Mouse (Mus musculus): ENCODE results near the gene Tgtp2. TPM values are rescaled to one million over a fixed set of nuclear protein-coding genes. Genes with fewer than 3 reads are reported as not detected.
"Not testable (repeated sequence)": the region's sequence is repeated elsewhere in the genome, so short reads cannot be mapped to it uniquely, and the experiment has no call there.

Gene Tgtp2
- total RNA-seq, 2 experiments from 2014 or later: 0.14 to 0.46 TPM

GRCm38 (mm10) chr11:49087830-49088616 is 24.0 kb upstream of the Tgtp2 start:
- intact Hi-C loops (cut with DNase I): no loop called here
- DNase-seq: peak in 1 of 2 experiments; percentile 21

- DNase-seq: no peak
- intact Hi-C loops (cut with DNase I): no loop called here
These were observed 22.9 kb upstream of the Tgtp2 start for GRCm38 (mm10) chr11:49086858-49087361.

- intact Hi-C loops (cut with DNase I): no loop called here
- no peak for DNase-seq
These were observed 20.9 kb upstream of the Tgtp2 start for GRCm38 (mm10) chr11:49084875-49085274.

DNA sequence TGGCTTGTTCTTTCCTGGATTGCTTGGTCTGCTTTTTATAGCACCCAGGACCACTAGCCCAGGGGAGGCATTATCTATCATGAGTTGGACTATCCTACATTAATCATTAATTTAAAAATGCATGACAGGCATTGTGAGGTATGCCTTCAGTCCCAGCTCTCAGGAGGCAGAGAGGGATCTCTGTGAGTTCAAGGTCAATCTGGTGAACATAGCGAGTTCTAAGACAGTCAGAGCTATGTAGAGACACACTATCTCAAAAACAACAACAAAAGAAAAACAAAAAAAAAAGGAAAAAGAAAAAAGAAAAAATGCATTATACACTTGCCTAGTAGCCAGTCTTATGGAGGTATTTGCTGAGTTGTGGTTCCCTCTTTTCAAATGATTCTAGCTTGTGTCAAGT is 20.4 kb upstream of the Tgtp2 start:
- intact Hi-C loops (cut with DNase I): no loop called here
- no peak for DNase-seq

GRCm38 (mm10) chr11:49083808-49084207 is 19.8 kb upstream of the Tgtp2 start:
- intact Hi-C loops (cut with DNase I): no loop called here
- DNase-seq: no peak

GRCm38 (mm10) chr11:49083146-49083545 is 19.1 kb upstream of the Tgtp2 start:
- DNase-seq: no peak

GRCm38 (mm10) chr11:49081886-49082285 is 17.9 kb upstream of the Tgtp2 start:
- no peak for DNase-seq
- intact Hi-C loops (cut with DNase I): no loop called here

More at GRCm38 (mm10) chr11:49083146-49083545, 19.1 kb upstream of the Tgtp2 start:
- intact Hi-C loops (cut with DNase I): no loop called here

DNA sequence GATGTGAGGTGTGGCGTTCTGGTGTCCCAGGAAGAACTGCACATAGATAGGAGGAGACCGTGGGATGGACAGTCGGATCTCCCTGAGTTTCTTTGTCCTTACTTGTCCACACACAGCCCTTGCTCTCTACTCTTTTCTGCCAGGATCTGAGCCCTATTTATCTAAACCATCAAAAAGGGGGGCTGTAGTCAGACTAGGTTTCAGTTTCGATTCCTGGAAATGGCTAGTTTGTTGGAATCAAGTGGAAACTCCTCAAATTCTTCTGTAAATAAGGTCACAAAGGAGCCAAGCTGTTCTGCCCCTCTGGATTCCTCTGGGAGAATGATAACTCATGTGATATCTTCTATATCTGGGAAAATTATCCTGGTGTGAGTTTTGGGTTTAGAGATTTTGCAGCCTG is 17.4 kb upstream of the Tgtp2 start:
- no peak for DNase-seq
- intact Hi-C loops (cut with DNase I): no loop called here

- intact Hi-C loops (cut with DNase I): no loop called here
- DNase-seq: no peak
These were observed 16.6 kb upstream of the Tgtp2 start for GRCm38 (mm10) chr11:49080636-49081035.

DNA sequence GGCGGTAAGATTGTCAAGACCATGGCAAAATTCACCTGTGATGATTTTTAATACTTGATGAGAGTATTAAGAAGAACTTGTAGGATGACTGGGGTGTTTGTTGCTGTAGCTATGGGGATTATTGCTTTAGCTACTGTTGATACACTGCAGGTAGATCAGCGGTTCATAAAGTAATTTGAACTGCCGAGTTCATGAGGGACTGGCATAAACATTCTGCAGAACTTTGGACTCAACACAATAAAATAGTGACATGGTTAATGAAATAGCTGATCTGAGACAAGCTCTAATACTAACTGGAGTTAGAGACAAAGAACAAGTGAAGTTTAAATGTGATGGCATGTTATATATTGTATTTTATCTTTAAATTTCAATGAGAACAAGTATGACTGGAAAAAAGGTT is 14.7 kb upstream of the Tgtp2 start:
- intact Hi-C loops (cut with DNase I): loop anchor here (1.0 kb wide), 1 partner anchor 156 kb away; no protein-coding TSS in a partner anchor

DNA sequence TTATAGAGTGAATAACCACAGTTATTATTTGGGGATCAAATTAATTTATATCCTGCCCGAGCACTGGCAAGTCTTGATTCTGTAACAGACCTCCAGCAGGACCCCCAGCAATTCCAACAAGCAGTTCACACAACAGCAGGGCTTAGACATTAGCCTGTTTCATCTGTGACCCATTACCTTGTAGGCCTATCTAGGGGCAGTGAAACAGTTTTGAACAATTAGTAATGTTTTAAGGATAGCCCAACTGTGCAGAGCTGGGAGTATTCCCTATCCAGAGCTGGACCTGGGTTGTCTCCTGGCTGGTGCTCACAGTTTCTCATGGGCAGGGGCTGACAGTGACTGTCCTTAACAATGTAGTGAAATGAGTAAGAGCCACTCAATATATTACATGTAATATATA is 13.0 kb upstream of the Tgtp2 start:
- intact Hi-C loops (cut with DNase I): no loop called here
- no peak for DNase-seq

More for the DNA sequence above, 14.7 kb upstream of the Tgtp2 start:
- DNase-seq: no peak

- DNase-seq: peak; percentile 18 to 23
- intact Hi-C loops (cut with DNase I): not testable (repeated sequence)
These were observed 12.2 kb upstream of the Tgtp2 start, which contains the start of gene Ifi47 for GRCm38 (mm10) chr11:49076001-49076757. Gene Ifi47 (plus strand): TSS chr11:49076587.

DNA sequence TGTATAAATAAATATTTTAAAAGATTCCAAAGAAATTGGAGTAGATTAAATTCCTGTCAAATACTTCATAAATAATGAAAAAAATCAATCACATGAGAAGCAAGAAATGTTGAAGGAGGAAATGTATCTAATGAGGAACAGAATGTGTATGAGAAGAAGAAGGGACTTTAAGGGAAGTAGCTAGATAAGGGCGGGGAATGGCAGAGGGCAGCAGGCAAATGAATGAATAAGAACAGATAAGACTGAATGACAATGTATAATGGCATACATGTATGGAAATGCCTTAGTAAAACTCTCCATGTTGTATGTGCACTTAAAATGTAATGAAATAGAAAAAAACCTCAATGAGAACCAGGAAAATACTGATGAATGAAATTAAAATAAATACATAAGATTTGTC is 4.4 kb upstream of the Tgtp2 start:
- no peak for DNase-seq
- intact Hi-C loops (cut with DNase I): no loop called here

DNA sequence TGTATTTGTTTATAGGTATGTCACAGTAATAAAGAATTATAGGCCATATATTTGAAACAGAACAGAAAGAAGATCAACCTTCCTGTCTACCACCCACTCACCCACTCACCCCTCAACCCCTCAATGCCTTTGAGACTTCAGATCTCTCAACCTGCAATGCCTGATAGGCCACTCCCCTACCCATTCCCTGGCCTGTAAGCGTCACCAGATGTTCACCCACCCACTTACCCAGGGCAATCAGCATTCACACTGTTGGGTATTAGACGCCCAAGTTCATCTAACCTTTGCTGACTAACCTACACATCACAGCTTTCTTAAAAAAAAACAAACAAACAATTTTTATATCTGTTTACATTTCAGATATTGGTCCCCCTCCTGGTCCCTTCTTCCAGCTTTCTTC is 2.1 kb downstream of the Tgtp2 start:
- intact Hi-C loops (cut with DNase I); DNase-seq: not testable (repeated sequence)

GRCm38 (mm10) chr11:49060061-49060460 is 3.9 kb downstream of the Tgtp2 start:
- DNase-seq; intact Hi-C loops (cut with DNase I): not testable (repeated sequence)

- intact Hi-C loops (cut with DNase I); DNase-seq: not testable (repeated sequence)
These were observed 12.1 kb downstream of the Tgtp2 start for GRCm38 (mm10) chr11:49051894-49052293.

GRCm38 (mm10) chr11:49051093-49051891 is 12.7 kb downstream of the Tgtp2 start, which contains the start of gene 9930111J21Rik2:
Gene 9930111J21Rik2 (minus strand): TSS chr11:49051242.
- DNase-seq; intact Hi-C loops (cut with DNase I): not testable (repeated sequence)

DNA sequence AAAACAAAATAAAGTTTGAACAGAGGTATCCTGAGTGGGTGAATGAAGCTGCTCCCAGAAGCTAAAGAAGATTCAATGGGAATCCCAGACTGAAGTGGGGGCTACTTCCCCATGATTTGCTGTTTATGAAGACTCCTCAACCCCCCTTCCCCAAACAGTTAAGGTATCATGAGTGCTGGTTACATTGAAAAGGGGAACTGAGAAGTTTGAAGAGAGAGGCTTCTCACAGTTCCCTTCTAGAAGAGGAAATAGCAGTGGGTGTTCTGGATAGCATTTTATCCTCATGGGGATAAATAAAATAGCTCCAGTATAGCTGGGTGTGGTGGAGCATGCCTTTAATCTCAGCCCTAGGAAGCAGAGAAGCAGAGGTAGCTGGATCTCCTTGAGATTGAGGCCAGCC is 13.9 kb downstream of the Tgtp2 start:
- DNase-seq; intact Hi-C loops (cut with DNase I): not testable (repeated sequence)

- intact Hi-C loops (cut with DNase I); DNase-seq: not testable (repeated sequence)
These were observed 51.9 kb downstream of the Tgtp2 start for GRCm38 (mm10) chr11:49012074-49012473.

Data from heart, postnatal 14 days (tissue).